In genomic region chr6:77950690-77951089, GRCm38 (mm10) we compare ENCODE assay signal across 28 mouse cellular contexts. TPM values are rescaled to one million over a fixed set of nuclear protein-coding genes. Genes with fewer than 3 reads are reported as not detected.
DNase-seq lines count a peak whose midpoint lies in the region; ATAC-seq lines count a peak whose summit lies in the region.
"Had no signal": no experiment of that assay in that cellular context is flagged by ENCODE, and none has a peak within 500 bp of the region (broad histone marks: within the 10 kb centered on the region; RNA-seq: fewer than 3 reads in every experiment).

No protein-coding gene starts in this region.

- H3K4me3 ChIP-seq in hindbrain, embryonic 16.5 days (ENCODE audit: low read length): no peak overlapping the region
- H3K4me3 ChIP-seq in hindbrain, embryonic 13.5 days: no peak overlapping the region
- H3K4me3 ChIP-seq in midbrain, embryonic 14.5 days (replicated peaks; ENCODE audit: low read depth, low read length): no peak overlapping the region
- H3K4me3 ChIP-seq: erythroblast, embryonic 14.5 days; heart, embryonic 10.5 days; heart, embryonic 15.5 days; left cerebral cortex, adult 2 months; limb, embryonic 13.5 days; neural tube, embryonic 13.5 days had no signal

- DNase-seq in cerebellum, adult 8-10 months: peak; percentile 10
- DNase-seq in cerebellum, postnatal 4 days (ENCODE audit: low spot score in 2 of 2): no peak
- peak; percentile 22 for DNase-seq in cerebellum, adult 9-10 months
- no peak for DNase-seq in midbrain, embryonic 14.5 days
- no peak for DNase-seq in left cerebral cortex, postnatal 25 days (ENCODE audit: low spot score in 2 of 2)
- DNase-seq in urinary bladder, postnatal 10 days (ENCODE audit: low spot score): no peak
- DNase-seq: adrenal gland, postnatal 36 days; gastrocnemius, postnatal 14 days; kidney, adult 11 months; kidney, postnatal 14 days; lung, postnatal 36 days; retina, postnatal 1 day; right cerebral cortex, postnatal 14 days; thymus, postnatal 4 days had no signal

- WGBS in hindbrain, embryonic 16.5 days: 95% methylated on average over 2 of the region's 2 CpGs
- WGBS in hindbrain, embryonic 13.5 days: 88% methylated on average over 2 of the region's 2 CpGs
- WGBS in midbrain, embryonic 14.5 days: 90% methylated on average over 2 of the region's 2 CpGs

- ATAC-seq in hindbrain, embryonic 16.5 days: peak; percentile 57; the same call in 1 of the 2 replicates
- no peak for ATAC-seq in hindbrain, embryonic 13.5 days (ENCODE audit: low FRiP score)
- no peak for ATAC-seq in midbrain, embryonic 14.5 days (ENCODE audit: low FRiP score, low TSS enrichment)
- ATAC-seq: CD4-positive, CD25-positive, alpha-beta regulatory T cell, adult 4 months; inflammation-experienced regulatory T-cells, adult 6 months had no signal

- H3K9ac ChIP-seq in hindbrain, embryonic 16.5 days (ENCODE audit: low read depth, low read length): no peak overlapping the region
- no peak overlapping the region for H3K9ac ChIP-seq in hindbrain, embryonic 13.5 days
- H3K9ac ChIP-seq in midbrain, embryonic 14.5 days (replicated peaks; ENCODE audit: low read length): no peak overlapping the region
- H3K9ac ChIP-seq: heart, embryonic 15.5 days; limb, embryonic 13.5 days; neural tube, embryonic 13.5 days had no signal

- no peak overlapping the region for H3K27ac ChIP-seq in hindbrain, embryonic 16.5 days (ENCODE audit: low read depth, low read length)
- no peak overlapping the region for H3K27ac ChIP-seq in hindbrain, embryonic 13.5 days
- 0 out of 2 replicates have a peak overlapping the region, but pooled peaks have one; percentile 26 for H3K27ac ChIP-seq in midbrain, embryonic 14.5 days (replicated peaks; ENCODE audit: low read depth, low read length)
- H3K27ac ChIP-seq: heart, embryonic 10.5 days; heart, embryonic 15.5 days; left cerebral cortex, adult 2 months; limb, embryonic 13.5 days; neural tube, embryonic 13.5 days had no signal

- 0 out of 2 replicates have a peak, but pooled peaks cover 2% of the 10 kb centered on the region for H3K4me1 ChIP-seq in hindbrain, embryonic 16.5 days (ENCODE audit: control insufficient read depth, insufficient read depth, low read depth, low read length)
- H3K4me1 ChIP-seq in hindbrain, embryonic 13.5 days (replicated peaks): peaks cover 3% of the 10 kb centered on the region; the same call in 1 of the 2 replicates
- no peaks in the 10 kb centered on the region; the same call in 1 of the 2 replicates for H3K4me1 ChIP-seq in midbrain, embryonic 14.5 days (ENCODE audit: control insufficient read depth, insufficient read depth, low read length)
- H3K4me1 ChIP-seq: heart, embryonic 10.5 days; heart, embryonic 15.5 days; limb, embryonic 13.5 days had no signal

- no peak overlapping the region for H3K4me2 ChIP-seq in hindbrain, embryonic 16.5 days (ENCODE audit: low read length)
- no peak overlapping the region for H3K4me2 ChIP-seq in hindbrain, embryonic 13.5 days
- H3K4me2 ChIP-seq in midbrain, embryonic 14.5 days (ENCODE audit: low read length): no peak overlapping the region
- H3K4me2 ChIP-seq: heart, embryonic 15.5 days; limb, embryonic 13.5 days; liver, embryonic 11.5 days; neural tube, embryonic 13.5 days had no signal

- H3K9me3 ChIP-seq in hindbrain, embryonic 16.5 days (ENCODE audit: control insufficient read depth, low read length): no peaks in the 10 kb centered on the region
- H3K9me3 ChIP-seq in hindbrain, embryonic 13.5 days: no peaks in the 10 kb centered on the region
- no peaks in the 10 kb centered on the region for H3K9me3 ChIP-seq in midbrain, embryonic 14.5 days (ENCODE audit: control insufficient read depth, low read length)
- H3K9me3 ChIP-seq: heart, embryonic 10.5 days; heart, embryonic 15.5 days; limb, embryonic 13.5 days; neural tube, embryonic 13.5 days had no signal

- no peaks in the 10 kb centered on the region for H3K36me3 ChIP-seq in hindbrain, embryonic 16.5 days (ENCODE audit: control insufficient read depth, insufficient read depth, low read length)
- H3K36me3 ChIP-seq in hindbrain, embryonic 13.5 days: no peaks in the 10 kb centered on the region
- no peaks in the 10 kb centered on the region for H3K36me3 ChIP-seq in midbrain, embryonic 14.5 days (ENCODE audit: control insufficient read depth, insufficient read depth, low read length)
- H3K36me3 ChIP-seq: heart, embryonic 10.5 days; heart, embryonic 15.5 days; limb, embryonic 13.5 days; neural tube, embryonic 13.5 days had no signal

- no peaks in the 10 kb centered on the region for H3K27me3 ChIP-seq in hindbrain, embryonic 16.5 days (replicated peaks; ENCODE audit: control insufficient read depth, insufficient read depth, low read length)
- no peaks in the 10 kb centered on the region for H3K27me3 ChIP-seq in hindbrain, embryonic 13.5 days
- H3K27me3 ChIP-seq in midbrain, embryonic 14.5 days (ENCODE audit: control insufficient read depth, insufficient read depth, low read length): no peaks in the 10 kb centered on the region
- H3K27me3 ChIP-seq: heart, embryonic 15.5 days; limb, embryonic 13.5 days; neural tube, embryonic 13.5 days had no signal

- intact Hi-C loops in left cerebral cortex, postnatal 25 days (cut with DNase I): no loop called here

RNA-seq across cellular contexts. Expression of gene Ctnna2, which starts 28.8 kb away (rescaled TPM):
- polyA plus RNA-seq in hindbrain, embryonic 16.5 days (2015; fragmentation: Nextera tagmentation; extraction: Ambion mirVana): 119 and 126 TPM in 2 replicates
- polyA plus RNA-seq in hindbrain, embryonic 13.5 days (2015; fragmentation: Nextera tagmentation; extraction: Ambion mirVana): 136 TPM in 2 replicates
- polyA plus RNA-seq in midbrain, embryonic 14.5 days (2014; fragmentation: Nextera tagmentation; extraction: Ambion mirVana): 137 and 141 TPM in 2 replicates
- total RNA-seq in left cerebral cortex, postnatal 25 days (2021): 100 to 1,000 TPM; 122 to 124 TPM
- total RNA-seq: granulocyte monocyte progenitor cell, adult 5-6 weeks; heart, postnatal 25 days; megakaryocyte, adult 5-6 weeks had no signal
- polyA plus RNA-seq: CD4-positive, CD25-positive, alpha-beta regulatory T cell, adult 4 months; erythroblast, embryonic 14.5 days; inflammation-experienced regulatory T-cells, adult 6 months had no signal

Comparison
In these comparisons a context has a peak if more than half of its experiments do, and no peak if none do; other contexts are left out.
1. DNase-seq: peak in cerebellum, adult 8-10 months (single experiment) and cerebellum, adult 9-10 months (single experiment); none in cerebellum, postnatal 4 days (0 of 2), midbrain, embryonic 14.5 days (single experiment), left cerebral cortex, postnatal 25 days (0 of 2) and urinary bladder, postnatal 10 days (single experiment).